Mouse (Mus musculus) neural tube, embryonic 12.5 days (tissue): ENCODE measurements around the gene Ccdc117. TPM values are rescaled to one million over a fixed set of nuclear protein-coding genes. Genes with fewer than 3 reads are reported as not detected.
"Not testable (repeated sequence)": the region's sequence is repeated elsewhere in the genome, so short reads cannot be mapped to it uniquely, and the experiment has no call there.

ENCODE experiments used
- ATAC-seq: fragments of 200-750 bp; cut with Nextera tagmentation; 2 replicates; pipeline ENCODE4 v1.8.0; 2017; ENCODE audit warnings: low read depth, mild to moderate bottlenecking, moderate TSS enrichment, moderate library complexity; ENCODE audit not compliant: low FRiP score
- H3K27ac ChIP-seq: fragments of 300-500 bp; sonication (generic); 2 replicates; pipeline ENCODE4 v1.5.1; 2016
- H3K27me3 ChIP-seq: fragments of 300-500 bp; sonication (generic); replicated peaks from 2 replicates; pipeline ENCODE4 v1.6.1; 2016; ENCODE audit warnings: mild to moderate bottlenecking
- H3K36me3 ChIP-seq: fragments of 300-500 bp; sonication (generic); 2 replicates; pipeline ENCODE4 v1.6.1; 2016; ENCODE audit warnings: mild to moderate bottlenecking
- H3K4me1 ChIP-seq: fragments of 300-500 bp; sonication (generic); 2 replicates; pipeline ENCODE4 v1.6.1; 2016
- H3K4me2 ChIP-seq: fragments of 300-500 bp; sonication (generic); replicated peaks from 2 replicates; pipeline ENCODE4 v1.6.1; 2016; ENCODE audit warnings: mild to moderate bottlenecking
- H3K4me3 ChIP-seq: fragments of 300-500 bp; sonication (generic); 2 replicates; pipeline ENCODE4 v1.5.1; 2016
- H3K9ac ChIP-seq: fragments of 300-500 bp; sonication (generic); 2 replicates; pipeline ENCODE4 v1.6.1; 2016; ENCODE audit warnings: mild to moderate bottlenecking
- H3K9me3 ChIP-seq: fragments of 300-500 bp; sonication (generic); 2 replicates; pipeline ENCODE4 v1.6.1; 2016; ENCODE audit warnings: mild to moderate bottlenecking
- WGBS: fragments of 180-500 bp; shearing (Covaris S2); methylation state at CpG from one replicate; pipeline ENCODE4 v1.1.7; 2016; 5-methylcytosine and 5-hydroxymethylcytosine counted together
- polyA plus RNA-seq: library from polyadenylated mRNA; unstranded; fragments of >200 nt; fragmentation: Nextera tagmentation; extraction: Ambion mirVana; gene quantifications from 2 replicates; pipeline ENCODE4 v1.2.1, GENCODE M21; 2016

Gene Ccdc117
- polyA plus RNA-seq, 1 experiment from 2014 or later: 22.3 TPM

GRCm38 (mm10) chr11:5551931-5552330 lies 9.9 kb upstream of the Ccdc117 start:
- ATAC-seq: no peak
- 66% methylated on average over 1 of the region's 1 CpGs for WGBS

GRCm38 (mm10) chr11:5551430-5551829 lies 9.4 kb upstream of the Ccdc117 start:
- Histone ChIP-seq H3K4me1 (no peaks in the 10 kb centered on the region), H3K27me3 (no peaks in the 10 kb centered on the region), H3K4me2 (no peak overlapping the region), H3K9me3 (no peaks in the 10 kb centered on the region), H3K36me3 (no peaks in the 10 kb centered on the region), H3K4me3 (no peak overlapping the region), H3K9ac (no peak overlapping the region), H3K27ac (no peak overlapping the region)
- WGBS: 90% methylated on average over 5 of the region's 5 CpGs
- no peak for ATAC-seq

More at GRCm38 (mm10) chr11:5551931-5552330, 9.9 kb upstream of the Ccdc117 start:
- no peak overlapping the region for H3K27ac ChIP-seq
- H3K27me3 ChIP-seq: no peaks in the 10 kb centered on the region
- no peak overlapping the region for H3K4me3 ChIP-seq
- no peaks in the 10 kb centered on the region for H3K9me3 ChIP-seq
- H3K36me3 ChIP-seq: no peaks in the 10 kb centered on the region
- no peak overlapping the region for H3K9ac ChIP-seq
- H3K4me1 ChIP-seq: no peaks in the 10 kb centered on the region
- no peak overlapping the region for H3K4me2 ChIP-seq

- Histone ChIP-seq H3K36me3 (no peaks in the 10 kb centered on the region), H3K27me3 (no peaks in the 10 kb centered on the region), H3K4me1 (no peaks in the 10 kb centered on the region), H3K4me2 (no peak overlapping the region), H3K27ac (no peak overlapping the region), H3K9ac (no peak overlapping the region), H3K4me3 (no peak overlapping the region), H3K9me3 (no peaks in the 10 kb centered on the region)
- WGBS: 90% methylated on average over 3 of the region's 3 CpGs
- ATAC-seq: no peak
Observed at GRCm38 (mm10) chr11:5546693-5547092, 4.7 kb upstream of the Ccdc117 start.

- Histone ChIP-seq H3K27ac (no peak overlapping the region), H3K36me3 (no peaks in the 10 kb centered on the region), H3K27me3 (no peaks in the 10 kb centered on the region), H3K9ac (no peak overlapping the region), H3K4me2 (no peak overlapping the region), H3K9me3 (no peaks in the 10 kb centered on the region), H3K4me3 (no peak overlapping the region), H3K4me1 (peaks cover 9% of the 10 kb centered on the region)
- 75% methylated on average over 4 of the region's 4 CpGs for WGBS
- ATAC-seq: no peak
Observed at GRCm38 (mm10) chr11:5545457-5545856, 3.5 kb upstream of the Ccdc117 start.

GRCm38 (mm10) chr11:5544709-5545108 lies 2.7 kb upstream of the Ccdc117 start:
- H3K4me1 ChIP-seq: peaks cover 12% of the 10 kb centered on the region
- not testable (repeated sequence) for H3K4me2 ChIP-seq, H3K4me3 ChIP-seq, H3K27me3 ChIP-seq, H3K9ac ChIP-seq, H3K27ac ChIP-seq, ATAC-seq, H3K9me3 ChIP-seq, H3K36me3 ChIP-seq
- 88% methylated on average over 1 of the region's 1 CpGs for WGBS

GRCm38 (mm10) chr11:5543281-5543680 lies 1.3 kb upstream of the Ccdc117 start:
- Histone ChIP-seq H3K9me3 (no peaks in the 10 kb centered on the region), H3K4me2 (no peak overlapping the region), H3K4me1 (peaks cover 12% of the 10 kb centered on the region), H3K27ac (no peak overlapping the region), H3K27me3 (no peaks in the 10 kb centered on the region), H3K4me3 (no peak overlapping the region), H3K36me3 (0 out of 2 replicates have a peak, but pooled peaks cover 5% of the 10 kb centered on the region), H3K9ac (no peak overlapping the region)
- ATAC-seq: no peak
- 89% methylated on average over 1 of the region's 1 CpGs for WGBS

DNA sequence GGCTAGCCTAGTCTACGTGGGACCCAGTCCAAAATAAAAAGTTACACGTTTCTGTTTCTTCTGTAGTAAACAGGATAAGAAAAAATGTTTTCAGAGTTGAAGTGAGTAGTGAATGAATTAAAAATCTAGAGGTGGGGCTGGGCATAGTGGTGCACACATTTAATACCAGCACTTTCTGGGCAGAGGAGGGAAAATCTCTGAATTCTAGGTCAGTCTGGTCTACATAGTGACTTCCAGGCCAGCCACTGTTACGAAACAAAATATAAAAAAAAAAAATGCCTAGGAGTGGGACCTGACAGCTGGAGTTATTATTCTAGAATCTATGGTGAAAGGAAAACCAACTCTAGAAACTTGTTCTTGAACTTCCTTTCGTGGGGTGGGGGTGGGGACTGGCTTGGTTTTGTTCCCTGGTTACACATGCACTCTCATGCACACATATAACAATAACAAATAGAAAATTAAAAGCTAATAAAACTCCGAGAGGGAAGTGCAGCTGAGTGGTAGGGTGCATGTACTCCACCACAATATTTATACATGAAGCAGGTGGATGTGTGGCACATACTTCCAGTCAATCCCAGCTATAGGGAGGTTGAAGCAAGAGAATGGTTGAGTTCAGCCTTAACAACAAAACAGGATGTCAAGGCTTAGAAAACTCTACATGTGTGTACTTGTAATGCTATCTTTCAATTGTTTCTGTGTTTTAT lies 647 bp upstream of the Ccdc117 start:
- ATAC-seq: peak; percentile 31; the same call in 1 of the 2 replicates
- H3K27ac ChIP-seq: no peak overlapping the region
- peak overlapping the region; percentile 82 for H3K4me2 ChIP-seq
- H3K36me3 ChIP-seq: 0 out of 2 replicates have a peak, but pooled peaks cover 5% of the 10 kb centered on the region
- H3K27me3 ChIP-seq: no peaks in the 10 kb centered on the region
- no peaks in the 10 kb centered on the region for H3K9me3 ChIP-seq
- H3K4me3 ChIP-seq: peak overlapping the region; percentile 91
- H3K4me1 ChIP-seq: peaks cover 12% of the 10 kb centered on the region
- 58% methylated on average over 5 of the region's 5 CpGs for WGBS
- H3K9ac ChIP-seq: no peak overlapping the region

GRCm38 (mm10) chr11:5541230-5541798 lies 673 bp downstream of the Ccdc117 start:
- 0 out of 2 replicates have a peak, but pooled peaks cover 5% of the 10 kb centered on the region for H3K36me3 ChIP-seq
- peak overlapping the region; percentile 82 for H3K4me2 ChIP-seq
- 5% methylated on average over 28 of the region's 28 CpGs for WGBS
- peak; percentile 8; the same call in 1 of the 2 replicates for ATAC-seq
- 0 out of 2 replicates have a peak overlapping the region, but pooled peaks have one; percentile 72 for H3K27ac ChIP-seq
- H3K9ac ChIP-seq: peak overlapping the region; percentile 84
- H3K4me1 ChIP-seq: peaks cover 12% of the 10 kb centered on the region
- no peaks in the 10 kb centered on the region for H3K9me3 ChIP-seq
- H3K4me3 ChIP-seq: peak overlapping the region; percentile 91
- no peaks in the 10 kb centered on the region for H3K27me3 ChIP-seq

DNA sequence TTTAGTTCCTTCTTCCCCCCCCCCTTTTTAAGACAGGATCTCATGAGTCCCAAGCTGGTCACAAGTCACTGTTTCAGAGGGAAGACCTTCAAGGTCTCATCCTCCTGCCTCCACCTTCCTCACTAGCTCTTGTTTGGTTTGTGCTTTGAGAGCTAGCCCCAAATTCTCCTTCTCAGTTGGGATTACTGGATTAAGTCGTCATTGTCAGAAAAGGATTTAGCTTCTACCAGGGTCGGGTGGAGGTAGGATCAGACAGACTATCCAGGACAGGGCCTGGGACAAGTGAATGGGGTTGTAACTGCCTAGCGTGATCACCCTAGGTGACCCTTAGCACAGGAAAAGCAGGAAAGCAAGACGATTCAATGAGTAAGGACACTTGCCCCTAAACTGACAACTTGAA lies 1.7 kb downstream of the Ccdc117 start:
- H3K9ac ChIP-seq: peak overlapping the region; percentile 84; the same call in 1 of the 2 replicates
- no peak overlapping the region for H3K27ac ChIP-seq
- no peaks in the 10 kb centered on the region for H3K27me3 ChIP-seq
- no peak for ATAC-seq
- H3K4me2 ChIP-seq: peak overlapping the region; percentile 82
- 62% methylated on average over 4 of the region's 4 CpGs for WGBS
- no peak overlapping the region for H3K4me3 ChIP-seq
- 0 out of 2 replicates have a peak, but pooled peaks cover 5% of the 10 kb centered on the region for H3K36me3 ChIP-seq
- H3K9me3 ChIP-seq: no peaks in the 10 kb centered on the region
- H3K4me1 ChIP-seq: peaks cover 12% of the 10 kb centered on the region

DNA sequence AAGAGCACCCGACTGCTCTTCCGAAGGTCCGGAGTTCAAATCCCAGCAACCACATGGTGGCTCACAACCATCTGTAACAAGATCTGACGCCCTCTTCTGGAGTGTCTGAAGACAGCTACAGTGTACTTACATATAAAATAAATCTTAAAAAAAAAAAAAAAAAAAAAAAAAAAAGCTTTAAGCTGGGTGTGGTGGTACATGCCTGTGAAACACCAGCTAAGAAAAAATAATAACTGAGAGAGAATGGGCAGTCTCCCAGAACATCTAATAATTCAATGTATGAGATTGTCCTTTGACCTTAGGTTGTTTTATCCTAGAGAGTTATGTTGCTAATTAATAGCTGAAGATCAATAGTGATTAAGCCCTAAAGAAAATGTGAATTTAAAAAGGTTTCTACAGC lies 4.5 kb downstream of the Ccdc117 start:
- H3K4me3 ChIP-seq, H3K4me2 ChIP-seq, H3K27me3 ChIP-seq, H3K9ac ChIP-seq, ATAC-seq, H3K9me3 ChIP-seq, H3K27ac ChIP-seq: not testable (repeated sequence)
- WGBS: 90% methylated on average over 4 of the region's 4 CpGs
- Histone ChIP-seq H3K36me3 (peaks cover 33% of the 10 kb centered on the region), H3K4me1 (peaks cover 12% of the 10 kb centered on the region)

DNA sequence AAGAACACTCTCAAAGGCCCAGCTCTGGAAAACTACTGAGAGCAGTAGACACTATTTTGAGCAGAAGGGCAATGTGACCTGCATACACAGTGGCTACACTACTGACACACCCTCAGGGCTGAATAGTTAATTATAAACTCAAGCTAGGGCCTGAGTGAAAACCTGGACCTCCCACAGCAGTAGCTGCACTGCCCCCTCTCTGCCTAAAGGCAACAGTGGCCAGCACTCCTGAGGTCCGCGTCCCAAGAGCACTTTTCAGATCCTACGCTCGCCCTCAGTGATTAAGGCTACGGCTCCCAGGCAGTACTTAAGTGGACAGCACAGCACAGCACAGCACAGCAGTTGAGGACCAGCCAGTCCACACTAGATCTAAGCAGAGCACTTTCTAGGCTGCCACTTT lies 8.9 kb downstream of the Ccdc117 start:
- WGBS: 80% methylated on average over 5 of the region's 5 CpGs

GRCm38 (mm10) chr11:5530717-5531116 lies 11.3 kb downstream of the Ccdc117 start:
- Histone ChIP-seq H3K4me3 (no peak overlapping the region), H3K4me2 (no peak overlapping the region), H3K9me3 (no peaks in the 10 kb centered on the region), H3K4me1 (no peaks in the 10 kb centered on the region), H3K36me3 (peaks cover 77% of the 10 kb centered on the region), H3K27ac (no peak overlapping the region), H3K27me3 (no peaks in the 10 kb centered on the region), H3K9ac (no peak overlapping the region)
- 82% methylated on average over 6 of the region's 6 CpGs for WGBS
- ATAC-seq: no peak

More for the DNA sequence above, 8.9 kb downstream of the Ccdc117 start:
- peaks cover 63% of the 10 kb centered on the region for H3K36me3 ChIP-seq
- no peak for ATAC-seq
- no peaks in the 10 kb centered on the region for H3K27me3 ChIP-seq
- no peak overlapping the region for H3K9ac ChIP-seq
- H3K4me3 ChIP-seq: no peak overlapping the region
- H3K9me3 ChIP-seq: no peaks in the 10 kb centered on the region
- H3K4me1 ChIP-seq: no peaks in the 10 kb centered on the region
- H3K27ac ChIP-seq: no peak overlapping the region
- no peak overlapping the region for H3K4me2 ChIP-seq
